Mouse (Mus musculus) CH12.LX (cell line): ENCODE measurements around the gene Atp4b. TPM values are rescaled to one million over a fixed set of nuclear protein-coding genes. Genes with fewer than 3 reads are reported as not detected.

ENCODE experiments used
- DNase-seq: peaks from one replicate; pipeline ENCODE4 v3.0.0-alpha.2; 2013; ENCODE audit errors: extremely low read depth
- H3K27ac ChIP-seq: 2 replicates; pipeline ENCODE4 v1.5.1; 2012; ENCODE audit warnings: low read depth, mild to moderate bottlenecking, control low read depth, moderate library complexity; ENCODE audit not compliant: insufficient read depth
- H3K27me3 ChIP-seq: replicated peaks from 2 replicates; pipeline ENCODE3; 2012; ENCODE audit warnings: inconsistent platforms
- H3K36me3 ChIP-seq, 2 experiments: replicated peaks in 1 of 2; 2 replicates each; pipeline versions ENCODE3 to v1.6.1; 2012; ENCODE audit warnings: inconsistent platforms in 1 of 2, low read length in 1 of 2, mild to moderate bottlenecking in 1 of 2, mixed read lengths in 1 of 2, moderate library complexity in 1 of 2; ENCODE audit not compliant: control insufficient read depth in 1 of 2, insufficient read depth in 1 of 2
- H3K4me1 ChIP-seq, 2 experiments: 2 replicates each; pipeline ENCODE4 v1.6.1; 2012; ENCODE audit warnings: inconsistent platforms in 1 of 2, moderate library complexity in 1 of 2; ENCODE audit not compliant: insufficient read depth in 2 of 2, control insufficient read depth in 1 of 2
- H3K4me2 ChIP-seq: 2 replicates; pipeline ENCODE4 v1.6.1; 2012; ENCODE audit warnings: low read depth, mild to moderate bottlenecking, control low read depth; ENCODE audit not compliant: poor library complexity, insufficient read depth, severe bottlenecking
- H3K4me3 ChIP-seq, 3 experiments: fragments of 150-350 bp in 1 of 3; sonication (generic) in 1 of 3; replicated peaks in 1 of 3; 2 replicates each; pipeline versions ENCODE3 to v1.5.1; 2011 to 2012; ENCODE audit warnings: low read depth in 2 of 3, low read length in 2 of 3, mild to moderate bottlenecking in 2 of 3, moderate library complexity in 2 of 3, control low read depth in 1 of 3, improper control_type of control experiment in 1 of 3, inconsistent platforms in 1 of 3, mixed read lengths in 1 of 3; ENCODE audit not compliant: poor library complexity in 1 of 3
- H3K79me2 ChIP-seq: replicated peaks from 2 replicates; pipeline ENCODE4 v1.6.1; 2012; ENCODE audit warnings: mild to moderate bottlenecking, moderate library complexity; ENCODE audit not compliant: control insufficient read depth, poor library complexity, insufficient read depth, severe bottlenecking; ENCODE audit errors: extremely low read depth
- H3K9ac ChIP-seq: 2 replicates; pipeline ENCODE4 v1.6.1; 2012; ENCODE audit warnings: low read depth, mild to moderate bottlenecking, control low read depth, moderate library complexity; ENCODE audit not compliant: insufficient read depth
- H3K9me3 ChIP-seq: replicated peaks from 2 replicates; pipeline ENCODE3; 2012; ENCODE audit warnings: low read length, inconsistent platforms, mixed read lengths
- BHLHE40 ChIP-seq: IDR thresholded peaks from 2 replicates; pipeline ENCODE4 v1.6.1; 2011; ENCODE audit warnings: mild to moderate bottlenecking, low read depth, low read length, improper control_type of control experiment
- ELF1 ChIP-seq: IDR thresholded peaks from 2 replicates; pipeline ENCODE4 v1.6.1; 2014; ENCODE audit warnings: low read depth, mild to moderate bottlenecking, inconsistent platforms, low read length, improper control_type of control experiment
- ETS1 ChIP-seq: conservative IDR thresholded peaks from 2 replicates; pipeline ENCODE4 v1.6.1; 2012; ENCODE audit warnings: low read depth, mild to moderate bottlenecking, inconsistent platforms, low read length, improper control_type of control experiment, moderate library complexity
- GABPA ChIP-seq: IDR thresholded peaks from 2 replicates; pipeline ENCODE4 v1.6.1; 2012; ENCODE audit warnings: low read depth, low read length, improper control_type of control experiment, inconsistent platforms; ENCODE audit not compliant: insufficient replicate concordance
- JUN ChIP-seq: IDR thresholded peaks from 2 replicates; pipeline ENCODE4 v1.6.1; 2011; ENCODE audit warnings: low read depth, mild to moderate bottlenecking, low read length, improper control_type of control experiment, moderate library complexity; ENCODE audit not compliant: insufficient read depth
- JUND ChIP-seq: conservative IDR thresholded peaks from 2 replicates; pipeline ENCODE4 v1.6.1; 2011; ENCODE audit warnings: low read depth, low read length, improper control_type of control experiment
- MAFK ChIP-seq: IDR thresholded peaks from 2 replicates; pipeline ENCODE4 v1.6.1; 2011; ENCODE audit warnings: low read length, improper control_type of control experiment; ENCODE audit not compliant: insufficient replicate concordance
- MAZ ChIP-seq: IDR thresholded peaks from 2 replicates; pipeline ENCODE4 v1.6.1; 2012; ENCODE audit warnings: low read depth, mild to moderate bottlenecking, inconsistent platforms, low read length, improper control_type of control experiment, moderate library complexity
- MYC ChIP-seq: IDR thresholded peaks from 2 replicates; pipeline ENCODE4 v1.6.1; 2011; ENCODE audit warnings: low read depth, mild to moderate bottlenecking, improper control_type of control experiment, low read length
- NRF1 ChIP-seq: IDR thresholded peaks from 2 replicates; pipeline ENCODE4 v1.6.1; 2014; ENCODE audit warnings: low read depth, mild to moderate bottlenecking, inconsistent platforms, low read length, improper control_type of control experiment, moderate library complexity
- POLR2A ChIP-seq: IDR thresholded peaks from 2 replicates; pipeline ENCODE4 v1.6.1; 2011; ENCODE audit warnings: low read depth, mild to moderate bottlenecking, improper control_type of control experiment, low read length
- RCOR1 ChIP-seq: conservative IDR thresholded peaks from 2 replicates; pipeline ENCODE4 v1.6.1; 2012; ENCODE audit warnings: low read depth, mild to moderate bottlenecking, inconsistent platforms, low read length, improper control_type of control experiment
- SIN3A ChIP-seq: IDR thresholded peaks from 2 replicates; pipeline ENCODE4 v1.6.1; 2012; ENCODE audit warnings: low read length, improper control_type of control experiment, inconsistent platforms
- SMC3 ChIP-seq: IDR thresholded peaks from 2 replicates; pipeline ENCODE4 v1.6.1; 2011; ENCODE audit warnings: low read depth, low read length, improper control_type of control experiment
- TBP ChIP-seq: conservative IDR thresholded peaks from 2 replicates; pipeline ENCODE4 v1.6.1; 2011; ENCODE audit warnings: low read depth, low read length, improper control_type of control experiment
- TCF12 ChIP-seq: IDR thresholded peaks from 2 replicates; pipeline ENCODE4 v1.6.1; 2014; ENCODE audit warnings: low read depth, mild to moderate bottlenecking, inconsistent platforms, low read length, improper control_type of control experiment
- UBTF ChIP-seq: IDR thresholded peaks from 2 replicates; pipeline ENCODE4 v1.6.1; 2012; ENCODE audit warnings: low read depth, mild to moderate bottlenecking, inconsistent platforms, low read length, improper control_type of control experiment, moderate library complexity
- USF1 ChIP-seq: IDR thresholded peaks from 2 replicates; pipeline ENCODE4 v1.6.1; 2014; ENCODE audit warnings: low read depth, mild to moderate bottlenecking, inconsistent platforms, low read length, improper control_type of control experiment
- ZC3H11A ChIP-seq: IDR thresholded peaks from 2 replicates; pipeline ENCODE4 v1.6.1; 2012; ENCODE audit warnings: low read depth, mild to moderate bottlenecking, inconsistent platforms, low read length, improper control_type of control experiment
- ZMIZ1 ChIP-seq: IDR thresholded peaks from 2 replicates; pipeline ENCODE4 v1.6.1; 2012; ENCODE audit warnings: low read depth, mild to moderate bottlenecking, inconsistent platforms, low read length, improper control_type of control experiment
- ZNF384 ChIP-seq: IDR thresholded peaks from 2 replicates; pipeline ENCODE4 v1.6.1; 2012; ENCODE audit warnings: low read depth, low read length, improper control_type of control experiment, inconsistent platforms
- dilution Hi-C: fragments of 300-500 bp; cut with MboI; formaldehyde crosslinking; loops from 2 replicates; pipeline ENCODE4 v1.14.3; 2020; ENCODE audit warnings: low sequenced_read_pairs; ENCODE audit not compliant: extremely low pct_unique_long_range_greater_than_20kb, extremely low pct_ligation_motif_present
- in situ Hi-C: fragments of 300-500 bp; cut with MboI; formaldehyde crosslinking; loops from 3 replicates; pipeline ENCODE4 v1.14.3; 2019; ENCODE audit warnings: low sequenced_read_pairs, low pct_ligation_motif_present, low pct_unique_long_range_greater_than_20kb, mixed read lengths
- polyA plus RNA-seq: library from polyadenylated mRNA; unstranded; fragments of >175 nt; gene quantifications from 2 replicates; pipeline ENCODE4 v1.2.1, GENCODE M21; 2012; ENCODE audit warnings: low read depth; ENCODE audit not compliant: insufficient read length
- total RNA-seq, 2 experiments: library from RNA; depleted of rRNA; stranded (reverse); fragments of 300-350 nt in 1 of 2; fragments of >200 nt in 1 of 2; gene quantifications; 2 replicates each; pipeline ENCODE4 v1.2.3; 2012 to 2014

The Atp4b gene
- total and polyA plus RNA-seq, 3 experiments: not detected

GRCm38 (mm10) chr8:13393869-13394268, 2.8 kb downstream of the Atp4b start:
- Histone ChIP-seq H3K4me3 (no peak overlapping the region), H3K36me3 (no peaks in the 10 kb centered on the region), H3K4me1 (peaks cover under 1 to 5% of the 10 kb centered on the region in 2 experiments)
- no peak for TF ChIP-seq RCOR1
- TF ChIP-seq ZC3H11A: no peak
- no peak for TF ChIP-seq ELF1
- no peak for TF ChIP-seq JUND
- no peak for TF ChIP-seq TBP
- TF ChIP-seq POLR2A: no peak
- TF ChIP-seq SMC3: no peak
- TF ChIP-seq MYC: no peak
- TF ChIP-seq NRF1: no peak
- TF ChIP-seq SIN3A: no peak
- TF ChIP-seq TCF12: no peak
- TF ChIP-seq GABPA: no peak
- no peak for TF ChIP-seq MAZ
- TF ChIP-seq MAFK: no peak
- TF ChIP-seq BHLHE40: no peak
- TF ChIP-seq UBTF: no peak
- no peak for TF ChIP-seq USF1
- TF ChIP-seq ETS1: no peak
- TF ChIP-seq ZNF384: no peak
- TF ChIP-seq, all 38 proteins: peak for 0
- no peak for DNase-seq
- peaks cover 4% of the 10 kb centered on the region for H3K9me3 ChIP-seq
- in situ Hi-C loops: no loop called here
- H3K4me2 ChIP-seq: no peak overlapping the region
- no peak overlapping the region for H3K27ac ChIP-seq
- no peaks in the 10 kb centered on the region for H3K79me2 ChIP-seq
- H3K9ac ChIP-seq: no peak overlapping the region
- dilution Hi-C loops: no loop called here
- H3K27me3 ChIP-seq: no peaks in the 10 kb centered on the region

GRCm38 (mm10) chr8:13388744-13389143, 7.9 kb downstream of the Atp4b start:
- H3K36me3 ChIP-seq: no peaks in the 10 kb centered on the region
- H3K4me1 ChIP-seq: peaks cover 4 to 19% of the 10 kb centered on the region in 2 experiments
- no peak overlapping the region for H3K4me3 ChIP-seq
- dilution Hi-C loops (no loop called here), in situ Hi-C loops (no loop called here)
- H3K9me3 ChIP-seq: peaks cover 4% of the 10 kb centered on the region
- no peak for DNase-seq
- no peak overlapping the region for H3K27ac ChIP-seq
- H3K79me2 ChIP-seq: no peaks in the 10 kb centered on the region
- H3K27me3 ChIP-seq: no peaks in the 10 kb centered on the region
- no peak overlapping the region for H3K4me2 ChIP-seq
- H3K9ac ChIP-seq: no peak overlapping the region
- TF ChIP-seq UBTF (no peak), ZMIZ1 (no peak), JUN (no peak), POLR2A (no peak)
